ENCODE assay signal across 9 mouse cellular contexts in the genomic region with DNA sequence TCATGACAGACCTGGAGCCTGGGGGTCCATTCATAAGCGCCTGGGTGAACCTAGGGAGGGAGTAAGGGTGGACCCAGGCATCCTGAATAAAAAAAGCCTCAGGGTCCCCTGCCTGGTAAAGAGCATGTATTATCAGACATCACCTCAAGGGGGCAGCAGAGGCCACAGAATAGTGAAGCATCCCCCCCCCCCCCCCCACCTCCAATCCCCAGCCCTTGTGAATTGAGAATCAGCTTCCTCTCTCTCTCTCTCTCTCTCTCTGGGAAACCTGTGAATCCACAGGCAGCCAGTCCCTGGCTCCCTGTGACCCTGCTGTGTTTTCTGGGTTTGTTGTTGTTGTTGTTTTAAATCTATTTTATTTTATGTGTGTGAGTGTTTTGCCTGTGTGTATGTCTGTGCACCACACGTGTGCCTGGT. TPM values are rescaled to one million over a fixed set of nuclear protein-coding genes. Genes with fewer than 3 reads are reported as not detected.
DNase-seq lines count a peak whose midpoint lies in the region; ATAC-seq lines count a peak whose summit lies in the region.
"Had no signal": no experiment of that assay in that cellular context is flagged by ENCODE, and none has a peak within 500 bp of the region (broad histone marks: within the 10 kb centered on the region; RNA-seq: fewer than 3 reads in every experiment).

No protein-coding gene starts in this region.

- no peak overlapping the region for H3K4me2 ChIP-seq in neural tube, embryonic 15.5 days
- H3K4me2 ChIP-seq in hindbrain, embryonic 12.5 days (replicated peaks): no peak overlapping the region

- H3K9ac ChIP-seq in neural tube, embryonic 15.5 days (replicated peaks): no peak overlapping the region
- no peak overlapping the region for H3K9ac ChIP-seq in hindbrain, embryonic 12.5 days

- H3K4me1 ChIP-seq in neural tube, embryonic 15.5 days: no peaks in the 10 kb centered on the region
- peaks cover 3% of the 10 kb centered on the region; the same call in 1 of the 2 replicates for H3K4me1 ChIP-seq in hindbrain, embryonic 12.5 days
- peaks cover 4% of the 10 kb centered on the region; the same call in 1 of the 2 replicates for H3K4me1 ChIP-seq in limb, embryonic 10.5 days

- H3K27ac ChIP-seq in neural tube, embryonic 15.5 days (replicated peaks): no peak overlapping the region
- H3K27ac ChIP-seq in hindbrain, embryonic 12.5 days: no peak overlapping the region
- no peak overlapping the region for H3K27ac ChIP-seq in limb, embryonic 10.5 days

- no peak overlapping the region for H3K4me3 ChIP-seq in neural tube, embryonic 15.5 days (replicated peaks)
- no peak overlapping the region for H3K4me3 ChIP-seq in hindbrain, embryonic 12.5 days
- H3K4me3 ChIP-seq in limb, embryonic 10.5 days: no peak overlapping the region
- H3K4me3 ChIP-seq: megakaryocyte, embryonic 14.5 days had no signal

- ATAC-seq in neural tube, embryonic 15.5 days (ENCODE audit: low FRiP score): no peak; the same call in 1 of the 2 replicates
- ATAC-seq in hindbrain, embryonic 12.5 days (ENCODE audit: low FRiP score): peak; percentile 61; the same call in 1 of the 2 replicates

- peaks cover 7% of the 10 kb centered on the region; the same call in 1 of the 2 replicates for H3K27me3 ChIP-seq in neural tube, embryonic 15.5 days (replicated peaks)
- H3K27me3 ChIP-seq in hindbrain, embryonic 12.5 days: no peaks in the 10 kb centered on the region
- no peaks in the 10 kb centered on the region for H3K27me3 ChIP-seq in limb, embryonic 10.5 days (ENCODE audit: low read depth, poor library complexity, severe bottlenecking)

- 14% methylated on average over 2 of the region's 2 CpGs for WGBS in neural tube, embryonic 15.5 days
- WGBS in hindbrain, embryonic 12.5 days: 15% methylated on average over 2 of the region's 2 CpGs
- WGBS in limb, embryonic 10.5 days: 28% methylated on average over 2 of the region's 2 CpGs

- H3K9me3 ChIP-seq in neural tube, embryonic 15.5 days (replicated peaks): no peaks in the 10 kb centered on the region
- H3K9me3 ChIP-seq in hindbrain, embryonic 12.5 days (replicated peaks): no peaks in the 10 kb centered on the region
- H3K9me3 ChIP-seq in limb, embryonic 10.5 days (replicated peaks): no peaks in the 10 kb centered on the region

- no peaks in the 10 kb centered on the region for H3K36me3 ChIP-seq in neural tube, embryonic 15.5 days
- no peaks in the 10 kb centered on the region for H3K36me3 ChIP-seq in hindbrain, embryonic 12.5 days
- no peaks in the 10 kb centered on the region for H3K36me3 ChIP-seq in limb, embryonic 10.5 days

- peak; percentile 79 for DNase-seq in neural tube, embryonic 10.5 days (ENCODE audit: extremely low spot score, low spot score)
- peak; percentile 83 for DNase-seq in adipocyte (ENCODE audit: low spot score)
- DNase-seq in embryo, embryonic 9.5 days (ENCODE audit: extremely low spot score): peak; percentile 83
- DNase-seq in limb, embryonic 10.5 days (ENCODE audit: low spot score): peak; percentile 85
- DNase-seq in natural killer cell, adult 2 months (ENCODE audit: low spot score in 2 of 2): peak; percentile 56 to 64
- DNase-seq in c-Kit-positive CD71-positive TER-119-positive erythroid progenitor cells, embryonic 14.5 days (ENCODE audit: low spot score): no peak

RNA-seq across cellular contexts. Expression of a gene that starts 11.8 kb away (rescaled TPM):
- 72.1 and 76.3 TPM in 2 replicates for polyA plus RNA-seq in neural tube, embryonic 15.5 days (2015; fragmentation: Nextera tagmentation; extraction: Ambion mirVana)
- polyA plus RNA-seq in hindbrain, embryonic 12.5 days (2016; fragmentation: Nextera tagmentation; extraction: Ambion mirVana): 55.8 and 66.6 TPM in 2 replicates
- polyA plus RNA-seq in limb, embryonic 10.5 days (2016; fragmentation: Nextera tagmentation; extraction: Ambion mirVana): 89.9 and 116 TPM in 2 replicates

RNA-seq across cellular contexts. Expression of a gene that starts 12.3 kb away (rescaled TPM):
- polyA plus RNA-seq in neural tube, embryonic 15.5 days (2015; fragmentation: Nextera tagmentation; extraction: Ambion mirVana): not detected in 2 replicates
- not detected in 2 replicates for polyA plus RNA-seq in hindbrain, embryonic 12.5 days (2016; fragmentation: Nextera tagmentation; extraction: Ambion mirVana)
- not detected in 2 replicates for polyA plus RNA-seq in limb, embryonic 10.5 days (2016; fragmentation: Nextera tagmentation; extraction: Ambion mirVana)

RNA-seq across cellular contexts. Expression of a gene that starts 18.8 kb away (rescaled TPM):
- polyA plus RNA-seq in neural tube, embryonic 15.5 days (2015; fragmentation: Nextera tagmentation; extraction: Ambion mirVana): 0.20 and 1.7 TPM in 2 replicates
- 0.43 and 1.4 TPM in 2 replicates for polyA plus RNA-seq in hindbrain, embryonic 12.5 days (2016; fragmentation: Nextera tagmentation; extraction: Ambion mirVana)
- polyA plus RNA-seq in limb, embryonic 10.5 days (2016; fragmentation: Nextera tagmentation; extraction: Ambion mirVana): 2.1 and 2.2 TPM in 2 replicates

RNA-seq across cellular contexts. Expression of a gene that starts 47.2 kb away (rescaled TPM):
- 10.8 and 14.2 TPM in 2 replicates for polyA plus RNA-seq in neural tube, embryonic 15.5 days (2015; fragmentation: Nextera tagmentation; extraction: Ambion mirVana)
- polyA plus RNA-seq in hindbrain, embryonic 12.5 days (2016; fragmentation: Nextera tagmentation; extraction: Ambion mirVana): 11.4 and 12.0 TPM in 2 replicates
- polyA plus RNA-seq in limb, embryonic 10.5 days (2016; fragmentation: Nextera tagmentation; extraction: Ambion mirVana): 7.1 and 8.1 TPM in 2 replicates
